22 mouse cellular contexts compared by ENCODE assay signal in the genomic region with DNA sequence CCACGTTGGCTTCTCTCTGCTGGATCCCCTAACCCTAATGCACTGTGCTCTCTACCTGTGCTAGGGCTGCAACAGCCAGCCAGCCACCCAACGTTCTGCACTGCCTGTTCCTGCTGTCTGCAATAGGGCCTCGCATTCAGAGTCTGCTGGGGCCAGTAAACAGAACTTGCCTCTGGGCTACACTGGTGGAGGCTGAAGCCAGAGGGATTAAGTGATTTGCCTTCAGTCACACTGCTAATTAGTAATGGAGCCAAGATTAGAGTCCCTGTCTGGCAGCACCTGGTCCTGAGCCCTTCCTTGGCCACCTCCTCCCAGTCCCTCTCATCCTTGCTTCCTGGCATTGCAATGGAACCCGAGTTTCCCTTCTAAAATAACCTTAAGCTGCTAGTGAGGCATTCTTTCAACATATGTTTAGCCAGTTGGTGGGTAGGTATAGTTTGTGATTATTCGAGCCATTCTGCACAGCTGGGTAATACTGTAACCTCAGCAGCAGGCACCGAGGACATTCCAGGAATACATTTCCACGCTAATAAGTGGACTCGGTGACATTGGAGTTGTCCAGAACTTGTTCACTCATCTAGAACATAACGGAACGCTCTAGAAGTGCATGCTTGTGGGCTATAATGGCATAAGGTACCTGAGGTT.
DNase-seq lines count a peak whose midpoint lies in the region; ATAC-seq and TF ChIP-seq lines count a peak whose summit lies in the region.
"Had no signal": no experiment of that assay in that cellular context is flagged by ENCODE, and none has a peak within 500 bp of the region (broad histone marks: within the 10 kb centered on the region; RNA-seq: fewer than 3 reads in every experiment).

No protein-coding gene starts in this region.

- H3K9ac ChIP-seq in kidney, embryonic 15.5 days: no peak overlapping the region
- no peak overlapping the region for H3K9ac ChIP-seq in midbrain, embryonic 14.5 days (replicated peaks; ENCODE audit: low read length)
- no peak overlapping the region for H3K9ac ChIP-seq in midbrain, embryonic 11.5 days (ENCODE audit: low read length)
- no peak overlapping the region for H3K9ac ChIP-seq in midbrain, postnatal 0 days (replicated peaks; ENCODE audit: low read length, poor library complexity, severe bottlenecking)
- H3K9ac ChIP-seq: forebrain, embryonic 13.5 days; liver, embryonic 15.5 days; neural tube, embryonic 12.5 days had no signal

- intact Hi-C loops in heart, postnatal 25 days (cut with DNase I): no loop called here

- peaks cover 20% of the 10 kb centered on the region for H3K4me1 ChIP-seq in kidney, embryonic 15.5 days
- H3K4me1 ChIP-seq in midbrain, embryonic 14.5 days (ENCODE audit: control insufficient read depth, insufficient read depth, low read length): no peaks in the 10 kb centered on the region
- H3K4me1 ChIP-seq in midbrain, embryonic 11.5 days (ENCODE audit: control insufficient read depth, insufficient read depth, low read length): 0 out of 2 replicates have a peak, but pooled peaks cover 2% of the 10 kb centered on the region
- no peaks in the 10 kb centered on the region for H3K4me1 ChIP-seq in midbrain, postnatal 0 days (ENCODE audit: insufficient read depth, low read length)

- DNase-seq in heart, adult 11 months: peak; percentile 92
- no peak for DNase-seq in heart, postnatal 25 days (ENCODE audit: low spot score)
- DNase-seq in kidney, adult 11 months: peak; percentile 53
- peak; percentile 25 for DNase-seq in midbrain, embryonic 14.5 days
- no peak for DNase-seq in midbrain, embryonic 11.5 days (ENCODE audit: low spot score, missing footprints)
- DNase-seq in midbrain, postnatal 0 days (ENCODE audit: low spot score): peak; percentile 15
- no peak for DNase-seq in lung, postnatal 25 days (ENCODE audit: low spot score)
- DNase-seq: adrenal gland, postnatal 25 days; cerebellum, adult 2 months; cerebellum, postnatal 36 days; kidney, postnatal 4 days; layer of hippocampus, adult 9-11 months had no signal

- H3K27me3 ChIP-seq in kidney, embryonic 15.5 days: no peaks in the 10 kb centered on the region
- H3K27me3 ChIP-seq in midbrain, embryonic 14.5 days (ENCODE audit: control insufficient read depth, insufficient read depth, low read length): no peaks in the 10 kb centered on the region
- no peaks in the 10 kb centered on the region for H3K27me3 ChIP-seq in midbrain, embryonic 11.5 days (ENCODE audit: control insufficient read depth, insufficient read depth, low read length)
- no peaks in the 10 kb centered on the region for H3K27me3 ChIP-seq in midbrain, postnatal 0 days (ENCODE audit: insufficient read depth, low read length)
- H3K27me3 ChIP-seq: forebrain, embryonic 13.5 days; liver, embryonic 15.5 days; neural tube, embryonic 12.5 days had no signal

- no peak overlapping the region for H3K4me3 ChIP-seq in kidney, embryonic 15.5 days (replicated peaks)
- H3K4me3 ChIP-seq in midbrain, embryonic 14.5 days (replicated peaks; ENCODE audit: low read depth, low read length): no peak overlapping the region
- no peak overlapping the region for H3K4me3 ChIP-seq in midbrain, embryonic 11.5 days (ENCODE audit: low read depth, low read length)
- no peak overlapping the region for H3K4me3 ChIP-seq in midbrain, postnatal 0 days (ENCODE audit: low read depth, low read length)
- H3K4me3 ChIP-seq: erythroblast, embryonic 14.5 days; forebrain, embryonic 13.5 days; heart, embryonic 10.5 days; hindbrain, embryonic 10.5 days; left cerebral cortex, adult 2 months; liver, embryonic 15.5 days; neural tube, embryonic 12.5 days had no signal

- no peak overlapping the region; the same call in 1 of the 2 replicates for H3K27ac ChIP-seq in kidney, embryonic 15.5 days
- H3K27ac ChIP-seq in midbrain, embryonic 14.5 days (replicated peaks; ENCODE audit: low read depth, low read length): no peak overlapping the region
- no peak overlapping the region; the same call in 1 of the 2 replicates for H3K27ac ChIP-seq in midbrain, embryonic 11.5 days (ENCODE audit: low read depth, low read length)
- no peak overlapping the region for H3K27ac ChIP-seq in midbrain, postnatal 0 days (ENCODE audit: low read depth, low read length)
- H3K27ac ChIP-seq: forebrain, embryonic 13.5 days; heart, embryonic 10.5 days; hindbrain, embryonic 10.5 days; left cerebral cortex, adult 2 months; liver, embryonic 15.5 days; neural tube, embryonic 12.5 days had no signal

- no peak for ATAC-seq in kidney, embryonic 15.5 days (replicated peaks; ENCODE audit: low FRiP score)
- ATAC-seq in midbrain, embryonic 14.5 days (ENCODE audit: low FRiP score, low TSS enrichment): no peak; the same call in 1 of the 2 replicates
- no peak for ATAC-seq in midbrain, embryonic 11.5 days (ENCODE audit: low FRiP score)
- no peak for ATAC-seq in midbrain, postnatal 0 days (ENCODE audit: low FRiP score)
- ATAC-seq: forebrain, embryonic 13.5 days; intestine, embryonic 16.5 days had no signal

- no peak for TF ChIP-seq CTCF in midbrain, postnatal 0 days (IDR thresholded peaks at IDR 0.05)

- no peaks in the 10 kb centered on the region for H3K9me3 ChIP-seq in kidney, embryonic 15.5 days (replicated peaks)
- no peaks in the 10 kb centered on the region for H3K9me3 ChIP-seq in midbrain, embryonic 14.5 days (ENCODE audit: control insufficient read depth, low read length)
- no peaks in the 10 kb centered on the region for H3K9me3 ChIP-seq in midbrain, embryonic 11.5 days (ENCODE audit: control insufficient read depth, low read length)
- no peaks in the 10 kb centered on the region for H3K9me3 ChIP-seq in midbrain, postnatal 0 days (ENCODE audit: low read length)
- H3K9me3 ChIP-seq: forebrain, embryonic 13.5 days; G1E; heart, embryonic 10.5 days; hindbrain, embryonic 10.5 days; liver, embryonic 15.5 days; neural tube, embryonic 12.5 days had no signal

- H3K4me2 ChIP-seq in kidney, embryonic 15.5 days: no peak overlapping the region
- H3K4me2 ChIP-seq in midbrain, embryonic 14.5 days (ENCODE audit: low read length): no peak overlapping the region
- H3K4me2 ChIP-seq in midbrain, embryonic 11.5 days: no peak overlapping the region
- no peak overlapping the region for H3K4me2 ChIP-seq in midbrain, postnatal 0 days (ENCODE audit: low read depth, low read length, poor library complexity, severe bottlenecking)
- H3K4me2 ChIP-seq: forebrain, embryonic 13.5 days; liver, embryonic 15.5 days; neural tube, embryonic 12.5 days had no signal

- peaks cover 9% of the 10 kb centered on the region for H3K36me3 ChIP-seq in kidney, embryonic 15.5 days
- H3K36me3 ChIP-seq in midbrain, embryonic 14.5 days (ENCODE audit: control insufficient read depth, insufficient read depth, low read length): no peaks in the 10 kb centered on the region
- no peaks in the 10 kb centered on the region for H3K36me3 ChIP-seq in midbrain, embryonic 11.5 days (ENCODE audit: control insufficient read depth, insufficient read depth, low read length)
- no peaks in the 10 kb centered on the region for H3K36me3 ChIP-seq in midbrain, postnatal 0 days (ENCODE audit: insufficient read depth, low read length)
- H3K36me3 ChIP-seq: G1E; liver, embryonic 15.5 days; neural tube, embryonic 12.5 days had no signal

- WGBS in kidney, embryonic 15.5 days: 74% methylated on average over 10 of the region's 10 CpGs
- WGBS in midbrain, embryonic 14.5 days: 72% methylated on average over 10 of the region's 10 CpGs
- WGBS in midbrain, embryonic 11.5 days: 71% methylated on average over 10 of the region's 10 CpGs
- 70% methylated on average over 10 of the region's 10 CpGs for WGBS in midbrain, postnatal 0 days

Comparison
In these comparisons a context has a peak if more than half of its experiments do, and no peak if none do; other contexts are left out.
1. DNase-seq: peak in heart, adult 11 months (single experiment), kidney, adult 11 months (single experiment), midbrain, embryonic 14.5 days (single experiment) and midbrain, postnatal 0 days (single experiment); none in heart, postnatal 25 days (single experiment), midbrain, embryonic 11.5 days (single experiment) and lung, postnatal 25 days (single experiment).